Mouse (Mus musculus) C2C12 (cell line): ENCODE data around the gene Rpl6.

ENCODE experiments used
- CEBPB ChIP-seq: IDR thresholded peaks from one replicate; pipeline ENCODE4 v1.6.1; 2011; ENCODE audit warnings: low read depth, mild to moderate bottlenecking, control low read depth, moderate library complexity
- CTCF ChIP-seq: IDR thresholded peaks from one replicate; pipeline ENCODE4 v1.5.1; 2011; ENCODE audit not compliant: control insufficient read depth, insufficient read depth, insufficient read length
- MAX ChIP-seq: IDR thresholded peaks from one replicate; pipeline ENCODE4 v1.6.1; 2011; ENCODE audit warnings: mild to moderate bottlenecking, control low read depth

GRCm38 (mm10) chr5:121157017-121157416 lies 47.3 kb upstream of the Rpl6 start:
- TF ChIP-seq CTCF (no peak), CEBPB (no peak), MAX (no peak)
